Mouse (Mus musculus) ovary, postnatal 10 days (tissue): ENCODE results near the gene S100a6.

Source experiments
- DNase-seq: peaks from one replicate; pipeline ENCODE4 v3.0.0; 2022; ENCODE audit warnings: low spot score

Gene S100a6

GRCm38 (mm10) chr3:90600458-90601195 lies 12.1 kb upstream of the S100a6 start:
- no peak for DNase-seq

- DNase-seq: no peak
Measured at GRCm38 (mm10) chr3:90601486-90602110, 11.1 kb upstream of the S100a6 start, which contains the start of gene Gm42674. Gene Gm42674 (plus strand): TSS chr3:90601904.

- no peak for DNase-seq
Measured at GRCm38 (mm10) chr3:90603623-90604022, 9.1 kb upstream of the S100a6 start, which contains the start of gene S100a4. Gene S100a4 (plus strand): TSS chr3:90603771.

GRCm38 (mm10) chr3:90604416-90604815 lies 8.3 kb upstream of the S100a6 start:
- DNase-seq: peak; percentile 74

GRCm38 (mm10) chr3:90605049-90605448 lies 7.6 kb upstream of the S100a6 start:
- DNase-seq: no peak

- no peak for DNase-seq
Measured at GRCm38 (mm10) chr3:90605736-90606135, 6.9 kb upstream of the S100a6 start.

- no peak for DNase-seq
Measured at GRCm38 (mm10) chr3:90606185-90606584, 6.5 kb upstream of the S100a6 start.

GRCm38 (mm10) chr3:90607361-90607760 lies 5.3 kb upstream of the S100a6 start:
- no peak for DNase-seq

- DNase-seq: no peak
Measured at GRCm38 (mm10) chr3:90608223-90608622, 4.5 kb upstream of the S100a6 start, which contains the start of gene S100a5. Gene S100a5 (plus strand): TSS chr3:90608523.

GRCm38 (mm10) chr3:90609102-90609501 lies 3.6 kb upstream of the S100a6 start:
- DNase-seq: no peak

- DNase-seq: no peak
Measured at GRCm38 (mm10) chr3:90611494-90611893, 1.2 kb upstream of the S100a6 start.

- no peak for DNase-seq
Measured at GRCm38 (mm10) chr3:90612061-90612460, 621 bp upstream of the S100a6 start.

GRCm38 (mm10) chr3:90613461-90614147 lies 922 bp downstream of the S100a6 start:
- no peak for DNase-seq

- DNase-seq: no peak
Measured at GRCm38 (mm10) chr3:90614148-90614530, 1.5 kb downstream of the S100a6 start.

- no peak for DNase-seq
Measured at GRCm38 (mm10) chr3:90614611-90615251, 2.0 kb downstream of the S100a6 start.

GRCm38 (mm10) chr3:90615415-90615814 lies 2.7 kb downstream of the S100a6 start:
- DNase-seq: no peak

- no peak for DNase-seq
Measured at GRCm38 (mm10) chr3:90615911-90616310, 3.2 kb downstream of the S100a6 start.

- DNase-seq: no peak
Measured at GRCm38 (mm10) chr3:90617586-90617985, 4.9 kb downstream of the S100a6 start.

GRCm38 (mm10) chr3:90621552-90621951 lies 8.9 kb downstream of the S100a6 start:
- no peak for DNase-seq

GRCm38 (mm10) chr3:90623435-90624071 lies 10.9 kb downstream of the S100a6 start:
- DNase-seq: no peak

GRCm38 (mm10) chr3:90625496-90625895 lies 12.8 kb downstream of the S100a6 start:
- no peak for DNase-seq
